Mouse (Mus musculus): Measurements from ENCODE around the gene Slc12a1.

Slc12a1 gene

GRCm38 (mm10) chr2:125208894-125209596 is 56.7 kb downstream of the Slc12a1 start:
- peak; percentile 23 for DNase-seq (ENCODE audit: low spot score)

GRCm38 (mm10) chr2:125211831-125212510 is 59.7 kb downstream of the Slc12a1 start:
- DNase-seq (ENCODE audit: low spot score), result peak; percentile 24

GRCm38 (mm10) chr2:125214592-125214991 is 62.3 kb downstream of the Slc12a1 start:
- DNase-seq (ENCODE audit: low spot score), result peak; percentile 84

- no peak for DNase-seq (ENCODE audit: low spot score)
Observed at GRCm38 (mm10) chr2:125217286-125217685, 65.0 kb downstream of the Slc12a1 start.

- DNase-seq (ENCODE audit: low spot score), result peak; percentile 40
Observed at GRCm38 (mm10) chr2:125218566-125218965, 66.3 kb downstream of the Slc12a1 start.

- DNase-seq (ENCODE audit: low spot score), result no peak
Observed at GRCm38 (mm10) chr2:125219268-125219667, 67.0 kb downstream of the Slc12a1 start.

- DNase-seq (ENCODE audit: low spot score), result no peak
Observed at GRCm38 (mm10) chr2:125221673-125222072, 69.4 kb downstream of the Slc12a1 start.

GRCm38 (mm10) chr2:125228472-125229409 is 76.4 kb downstream of the Slc12a1 start:
- DNase-seq (ENCODE audit: low spot score), result no peak

- DNase-seq (ENCODE audit: low spot score), result no peak
Observed at GRCm38 (mm10) chr2:125232183-125232582, 79.9 kb downstream of the Slc12a1 start.

GRCm38 (mm10) chr2:125233537-125233936 is 81.2 kb downstream of the Slc12a1 start:
- DNase-seq (ENCODE audit: low spot score), result no peak

GRCm38 (mm10) chr2:125234049-125234448 is 81.7 kb downstream of the Slc12a1 start:
- no peak for DNase-seq (ENCODE audit: low spot score)

- DNase-seq (ENCODE audit: low spot score), result peak; percentile 65
Observed at GRCm38 (mm10) chr2:125245545-125246285, 93.4 kb downstream of the Slc12a1 start.

- DNase-seq (ENCODE audit: low spot score), result peak; percentile 36
Observed at GRCm38 (mm10) chr2:125246669-125247068, 94.4 kb downstream of the Slc12a1 start.

GRCm38 (mm10) chr2:125247108-125247961 is 95.0 kb downstream of the Slc12a1 start, which contains the start of gene Dut:
TSS of gene Dut (plus strand) at chr2:125247190.
- DNase-seq (ENCODE audit: low spot score), result peak; percentile 90

- peak; percentile 43 for DNase-seq (ENCODE audit: low spot score)
Observed at GRCm38 (mm10) chr2:125247962-125248235, 95.6 kb downstream of the Slc12a1 start.

GRCm38 (mm10) chr2:125248256-125248655 is 96.0 kb downstream of the Slc12a1 start:
- no peak for DNase-seq (ENCODE audit: low spot score)

GRCm38 (mm10) chr2:125249339-125249738 is 97.0 kb downstream of the Slc12a1 start:
- no peak for DNase-seq (ENCODE audit: low spot score)

GRCm38 (mm10) chr2:125249874-125250273 is 97.6 kb downstream of the Slc12a1 start:
- no peak for DNase-seq (ENCODE audit: low spot score)

- DNase-seq (ENCODE audit: low spot score), result no peak
Observed at GRCm38 (mm10) chr2:125251781-125252180, 99.5 kb downstream of the Slc12a1 start.

GRCm38 (mm10) chr2:125252275-125252674 is 100.0 kb downstream of the Slc12a1 start:
- peak; percentile 70 for DNase-seq (ENCODE audit: low spot score)

- DNase-seq (ENCODE audit: low spot score), result no peak
Observed at GRCm38 (mm10) chr2:125253699-125254098, 101.4 kb downstream of the Slc12a1 start.

Measured in adipocyte (in vitro differentiated cells).